Mouse (Mus musculus): Measurements from ENCODE around the gene 4930539E08Rik. TPM values are rescaled to one million over a fixed set of nuclear protein-coding genes. Genes with fewer than 3 reads are reported as not detected.

Gene 4930539E08Rik
- 0.27 and 0.68 TPM in 2 replicates for polyA plus RNA-seq (2012; rRNA removed; ENCODE audit: low replicate concordance)

DNA sequence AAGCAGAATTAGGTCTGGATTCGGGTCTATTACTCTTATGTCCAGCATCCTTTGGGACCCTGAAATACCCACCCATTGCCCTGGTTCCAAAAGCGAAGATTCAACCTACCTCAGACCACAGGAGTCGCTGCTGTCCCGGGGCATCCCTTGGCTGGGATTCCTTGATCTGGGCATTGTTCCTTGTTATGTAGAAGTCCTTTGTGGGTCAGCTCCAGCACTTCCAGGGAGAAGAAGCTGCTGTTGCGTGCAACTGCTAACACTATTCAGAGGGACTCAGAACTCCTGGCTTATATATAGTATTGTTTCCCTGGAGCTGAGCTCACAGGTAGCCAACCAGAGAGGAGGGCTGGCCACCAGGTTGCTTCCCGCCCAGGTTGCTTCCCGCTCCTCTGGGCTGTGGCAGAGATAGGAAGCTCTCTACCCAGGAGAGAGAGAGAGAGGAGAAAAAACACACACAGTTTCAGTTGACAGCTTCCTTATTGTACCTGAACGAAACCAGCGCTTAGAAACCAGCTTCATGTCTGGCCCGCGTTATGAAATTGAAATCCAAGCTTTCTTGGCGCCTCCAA is at the start of gene 4930539E08Rik:
Gene 4930539E08Rik (minus strand): TSS at position 265 of the 569 bp plus-strand sequence.

GRCm38 (mm10) chr17:28951831-28952799 is 37.0 kb upstream of the 4930539E08Rik start, which contains the start of gene Kctd20:
Kctd20 (plus strand) TSS chr17:28951950.

DNA sequence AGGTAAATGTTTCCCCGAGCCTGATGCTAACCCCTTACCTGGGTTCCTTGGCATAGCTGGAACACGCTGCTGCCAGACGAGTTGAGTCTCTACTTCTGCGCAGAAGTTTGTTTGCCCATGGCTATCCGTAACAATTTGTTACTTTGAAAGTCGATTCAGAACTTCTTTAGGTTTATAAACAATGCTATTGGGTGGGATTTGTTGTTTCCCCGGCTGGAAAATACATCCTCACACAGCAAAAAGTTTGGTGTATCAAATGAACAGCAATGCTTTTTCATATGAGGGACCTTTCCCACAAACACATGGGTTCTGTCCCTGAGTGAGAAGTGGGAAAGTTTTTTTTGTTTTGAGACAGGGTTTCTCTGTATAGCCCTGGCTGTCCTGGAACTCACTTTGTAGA is 28.6 kb upstream of the 4930539E08Rik start, which contains the start of gene Pxt1:
Gene Pxt1 (minus strand): TSS at position 101 of the 400 bp plus-strand sequence.

GRCm38 (mm10) chr17:28858205-28858604 is 56.9 kb downstream of the 4930539E08Rik start, which contains the start of gene Pnpla1:
Pnpla1 (plus strand) TSS chr17:28858411.

Other genes with a start within 250 kb of the 4930539E08Rik start
- 1.2 and 2.3 TPM in 2 replicates for gene Slc26a8, start 225.1 kb downstream of the 4930539E08Rik start, polyA plus RNA-seq (2012; rRNA removed; ENCODE audit: low replicate concordance)
- 88.2 and 111 TPM in 2 replicates for gene Mapk14, start 224.0 kb downstream of the 4930539E08Rik start, polyA plus RNA-seq (2012; rRNA removed; ENCODE audit: low replicate concordance)
- 0.61 and 0.99 TPM in 2 replicates for gene AC170998.1, start 189.2 kb downstream of the 4930539E08Rik start, polyA plus RNA-seq (2012; rRNA removed; ENCODE audit: low replicate concordance)
- 11.3 and 15.1 TPM in 2 replicates for gene Mapk13, start 146.0 kb downstream of the 4930539E08Rik start, polyA plus RNA-seq (2012; rRNA removed; ENCODE audit: low replicate concordance)
- gene Brpf3, start 114.2 kb downstream of the 4930539E08Rik start, polyA plus RNA-seq (2012; rRNA removed; ENCODE audit: low replicate concordance) = 32.5 and 36.3 TPM in 2 replicates
- 0.04 and 0.36 TPM in 2 replicates for gene Pnpla1, start 56.9 kb downstream of the 4930539E08Rik start, polyA plus RNA-seq (2012; rRNA removed; ENCODE audit: low replicate concordance)
- gene Pxt1, start 28.5 kb upstream of the 4930539E08Rik start, polyA plus RNA-seq (2012; rRNA removed; ENCODE audit: low replicate concordance) = 3.3 and 5.0 TPM in 2 replicates
- 56.6 and 72.2 TPM in 2 replicates for gene Kctd20, start 36.6 kb upstream of the 4930539E08Rik start, polyA plus RNA-seq (2012; rRNA removed; ENCODE audit: low replicate concordance)
- 118 and 185 TPM in 2 replicates for gene Stk38, start 92.7 kb upstream of the 4930539E08Rik start, polyA plus RNA-seq (2012; rRNA removed; ENCODE audit: low replicate concordance)
- gene Srsf3, start 117.3 kb upstream of the 4930539E08Rik start, polyA plus RNA-seq (2012; rRNA removed; ENCODE audit: low replicate concordance) = 106 and 172 TPM in 2 replicates
- 30.1 and 55.3 TPM in 2 replicates for gene Cdkn1a, start 175.7 kb upstream of the 4930539E08Rik start, polyA plus RNA-seq (2012; rRNA removed; ENCODE audit: low replicate concordance)
- gene Rab44, start 198.8 kb upstream of the 4930539E08Rik start, polyA plus RNA-seq (2012; rRNA removed; ENCODE audit: low replicate concordance) = 3.8 and 3.9 TPM in 2 replicates

Measured in mammary gland, adult 2 months (tissue).